Mouse (Mus musculus) right cerebral cortex, adult 18-20 months (tissue): ENCODE measurements around the gene Csrnp3.

Source experiments
- DNase-seq: peaks from one replicate; pipeline ENCODE4 v3.0.0; 2022; ENCODE audit warnings: mixed read lengths

The Csrnp3 gene

DNA sequence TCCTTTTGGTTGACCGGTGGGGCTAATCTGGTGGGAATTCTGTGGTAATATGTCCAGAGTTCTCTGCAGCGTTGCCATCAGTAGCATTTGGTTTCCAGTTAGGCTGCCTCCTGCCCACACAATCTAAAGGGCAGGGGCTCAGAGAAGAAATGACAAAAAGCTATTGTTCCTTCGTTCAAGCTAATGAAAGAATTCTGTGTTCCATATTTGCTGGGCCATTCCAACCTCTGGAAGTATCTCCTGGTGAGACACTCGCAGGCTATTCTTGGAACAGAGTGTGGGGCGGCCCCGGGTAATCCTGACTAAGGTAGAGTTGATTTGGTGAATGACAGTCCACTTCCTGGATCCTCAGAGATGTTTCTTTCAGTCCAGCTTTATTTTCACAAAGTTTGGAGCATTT lies 179.3 kb downstream of the Csrnp3 start:
- DNase-seq = no peak

DNA sequence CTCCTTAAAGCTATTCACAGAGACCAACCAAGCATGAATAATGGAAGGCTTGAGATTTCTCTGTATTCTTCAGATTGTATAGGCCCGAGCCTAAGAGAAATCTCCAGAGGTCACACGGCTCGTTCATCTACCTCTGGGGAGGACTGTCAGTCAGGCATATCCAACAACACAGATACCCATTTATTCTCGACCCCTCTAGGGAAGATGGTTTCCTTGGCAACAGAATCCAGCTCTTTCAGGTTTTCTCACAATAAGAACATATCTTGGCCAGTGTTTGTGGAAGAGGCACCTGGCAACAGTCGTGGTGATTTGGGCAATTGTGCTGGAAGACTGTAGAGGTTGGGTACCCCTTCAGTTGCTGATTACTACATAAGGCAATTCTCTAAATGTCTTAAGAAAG lies 183.2 kb downstream of the Csrnp3 start:
- DNase-seq = no peak

DNA sequence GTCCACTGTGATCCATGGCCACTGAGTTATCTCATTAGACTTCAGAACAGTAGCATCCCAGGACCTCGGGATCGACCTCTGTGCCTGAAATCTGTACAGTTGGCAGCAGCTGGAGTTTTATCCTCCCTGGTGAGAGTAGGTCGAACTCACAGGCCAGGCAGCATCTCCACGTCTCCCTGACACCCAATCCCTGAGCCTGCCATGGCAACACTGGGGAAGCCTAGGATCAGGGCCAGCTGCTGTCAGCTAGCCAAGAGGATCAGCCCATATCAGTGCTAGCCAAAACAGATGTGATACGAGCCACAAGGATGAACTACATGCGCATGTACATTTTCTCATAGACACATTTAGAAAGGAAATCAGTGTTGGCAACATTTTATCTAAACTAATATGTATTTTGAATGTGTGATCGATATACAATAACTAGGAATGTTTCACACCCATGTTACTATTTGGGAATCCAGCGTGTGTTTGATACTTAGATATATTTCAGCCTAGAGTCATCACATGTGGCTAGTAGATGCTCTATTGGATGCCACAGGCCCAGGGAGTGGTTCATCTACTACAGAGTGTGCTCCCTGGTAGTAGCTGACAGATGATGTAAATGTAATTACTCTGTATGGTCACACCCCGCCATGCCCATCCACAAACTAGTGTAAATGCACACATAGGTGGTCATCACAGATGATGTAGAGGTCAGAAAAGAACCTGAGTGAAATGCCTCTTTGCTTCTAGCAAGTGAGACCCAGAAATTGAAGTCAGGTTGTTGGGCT lies 189.5 kb downstream of the Csrnp3 start:
- DNase-seq = peak; percentile 44

DNA sequence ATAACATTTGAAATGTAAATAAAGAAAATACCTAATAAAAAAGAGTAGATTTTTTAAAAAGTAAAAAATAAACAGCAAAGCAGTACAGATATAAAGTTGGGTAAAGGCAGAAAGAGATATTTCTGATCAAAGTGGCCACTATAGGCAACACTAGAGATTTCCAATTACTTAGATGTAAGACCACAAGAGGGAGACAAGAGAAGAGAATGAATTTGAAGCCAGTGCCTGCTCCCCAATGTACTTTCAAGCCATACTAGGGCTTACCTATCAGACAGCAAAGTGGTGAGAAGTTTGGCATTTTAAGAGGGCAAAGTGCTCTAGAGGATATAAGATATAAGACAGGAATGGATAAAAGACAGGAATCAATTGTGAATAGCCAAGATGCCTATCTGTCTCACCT lies 195.0 kb downstream of the Csrnp3 start:
- no peak for DNase-seq

DNA sequence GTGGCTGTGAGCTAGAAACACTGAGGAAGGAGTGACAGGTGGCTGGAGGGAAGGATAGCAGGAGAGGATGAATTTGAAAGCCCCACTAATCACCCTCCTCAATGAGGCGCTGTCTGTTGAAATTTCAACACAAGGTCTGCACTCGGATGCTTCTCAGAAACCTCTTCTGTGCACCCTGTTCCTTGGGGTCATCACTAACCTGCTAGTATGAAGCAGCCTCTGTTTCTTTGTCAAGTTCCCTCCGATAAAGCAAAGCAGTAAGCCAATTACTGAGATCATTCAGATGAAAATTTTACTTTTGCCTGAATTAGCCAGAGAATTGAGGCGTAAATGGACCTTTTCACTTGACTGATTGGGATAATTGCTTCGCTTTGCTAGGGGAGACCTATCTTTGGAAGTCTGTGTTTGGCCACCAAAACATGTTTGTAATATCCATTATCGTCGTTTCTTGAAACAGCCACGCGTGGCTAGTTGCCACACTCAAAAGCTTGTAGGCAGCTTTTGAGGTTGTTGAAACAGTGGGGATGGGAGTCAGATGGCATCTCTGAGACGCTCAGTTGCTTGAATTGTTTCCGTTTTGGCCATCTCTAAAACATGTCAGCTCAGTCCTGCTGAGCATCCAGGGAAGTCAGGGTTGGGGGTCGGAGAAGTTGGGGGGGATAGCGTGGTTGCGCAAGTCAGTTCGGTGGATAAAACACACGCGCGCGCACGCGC lies 195.8 kb downstream of the Csrnp3 start:
- no peak for DNase-seq

DNA sequence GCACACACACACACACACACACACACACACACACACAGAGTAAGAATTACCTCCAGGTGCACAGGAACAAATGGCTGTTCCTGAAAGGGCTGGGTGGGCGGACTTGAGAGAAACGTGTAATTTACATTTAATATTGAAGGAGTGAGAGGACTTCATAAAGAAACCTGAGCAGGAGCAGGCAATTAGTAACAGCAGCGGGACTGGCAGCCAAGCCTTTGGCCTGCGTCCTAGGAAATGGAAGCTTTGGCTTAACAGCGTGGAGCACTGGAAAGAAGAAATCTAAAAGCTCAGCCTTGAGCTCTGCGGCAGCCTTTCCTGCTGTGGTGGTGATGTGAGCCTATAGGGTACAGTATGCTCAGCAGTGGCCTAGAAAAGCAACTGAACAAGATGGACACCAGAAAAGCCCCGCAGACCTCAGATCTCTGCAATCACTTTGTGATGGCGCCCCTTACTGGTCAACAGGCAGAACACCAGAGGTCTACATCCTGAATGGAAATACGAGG lies 196.4 kb downstream of the Csrnp3 start:
- peak; percentile 75 for DNase-seq

DNA sequence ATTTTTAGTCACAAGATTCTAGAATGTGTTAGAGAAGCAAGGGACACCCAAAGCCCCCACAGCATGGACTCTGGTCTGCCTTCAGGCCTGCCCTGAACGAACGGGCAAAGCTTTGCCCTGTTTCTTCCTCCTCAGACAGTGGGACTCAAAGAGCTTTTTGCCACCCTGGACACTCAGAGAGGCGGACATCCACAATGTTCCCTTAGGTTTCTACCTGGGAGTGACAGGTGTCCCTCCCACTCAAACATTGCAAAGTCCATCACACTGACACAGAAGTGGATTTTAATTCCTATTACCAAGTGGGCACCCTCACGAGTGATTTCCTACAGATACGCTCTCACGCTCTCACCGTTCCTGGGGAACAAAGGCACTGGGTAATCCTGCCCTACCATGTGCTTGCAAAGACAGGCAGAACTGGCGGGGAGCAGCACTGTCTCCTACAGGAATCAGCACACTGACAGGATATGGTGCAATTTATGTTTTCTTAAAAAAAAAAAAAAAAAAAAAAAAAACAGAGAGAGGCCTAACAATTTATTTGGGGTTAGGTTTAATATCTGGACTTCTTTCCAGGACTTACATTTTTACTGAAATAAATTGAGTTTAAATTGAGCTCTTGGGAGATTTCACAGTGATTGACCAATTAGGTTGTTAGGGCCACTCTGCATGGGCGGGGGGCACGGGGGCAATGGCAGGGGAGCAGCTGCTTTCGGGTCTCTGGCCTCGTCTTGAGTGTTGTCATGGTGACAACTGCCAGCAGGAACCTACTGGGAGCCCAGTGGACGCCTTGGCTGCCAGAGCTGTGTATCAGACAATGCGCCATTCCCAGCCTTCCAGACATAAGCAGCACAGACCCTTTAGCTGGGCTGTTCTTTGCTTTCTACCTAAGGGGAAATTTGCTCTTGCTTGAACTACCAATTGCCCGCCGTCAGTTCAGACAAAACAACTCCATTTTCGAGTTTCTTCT lies 198.2 kb downstream of the Csrnp3 start:
- no peak for DNase-seq

DNA sequence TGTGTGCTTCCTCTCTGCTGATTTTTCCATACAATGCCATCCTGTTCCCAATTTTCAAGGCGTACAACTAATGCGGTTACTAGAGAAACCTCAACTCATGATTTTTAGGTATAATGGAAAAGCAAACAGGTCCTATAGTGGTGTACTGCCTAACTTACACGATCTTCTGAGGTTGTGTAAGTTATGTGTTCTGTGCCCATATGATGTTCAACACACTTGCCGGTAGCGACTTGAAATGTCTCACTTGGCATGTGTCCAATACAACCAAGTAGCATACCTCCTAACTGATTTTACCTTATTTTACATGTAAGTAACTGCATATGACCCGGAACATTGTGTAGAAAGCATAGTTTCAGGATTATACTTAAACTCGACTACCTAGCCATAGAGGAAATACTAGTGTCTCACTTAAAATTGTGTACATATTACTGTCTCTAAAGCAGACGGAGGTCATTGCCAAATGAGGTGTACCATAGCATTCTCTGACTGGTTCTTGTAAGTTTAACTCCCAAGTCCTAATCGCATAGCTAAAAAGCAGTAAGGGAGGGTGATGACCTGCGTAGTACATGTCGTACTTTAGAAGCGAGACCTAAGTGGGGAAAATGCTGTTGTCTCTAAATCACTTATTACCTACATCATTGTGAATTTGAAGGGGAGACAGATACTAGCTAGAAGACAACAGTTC lies 199.0 kb downstream of the Csrnp3 start:
- no peak for DNase-seq

DNA sequence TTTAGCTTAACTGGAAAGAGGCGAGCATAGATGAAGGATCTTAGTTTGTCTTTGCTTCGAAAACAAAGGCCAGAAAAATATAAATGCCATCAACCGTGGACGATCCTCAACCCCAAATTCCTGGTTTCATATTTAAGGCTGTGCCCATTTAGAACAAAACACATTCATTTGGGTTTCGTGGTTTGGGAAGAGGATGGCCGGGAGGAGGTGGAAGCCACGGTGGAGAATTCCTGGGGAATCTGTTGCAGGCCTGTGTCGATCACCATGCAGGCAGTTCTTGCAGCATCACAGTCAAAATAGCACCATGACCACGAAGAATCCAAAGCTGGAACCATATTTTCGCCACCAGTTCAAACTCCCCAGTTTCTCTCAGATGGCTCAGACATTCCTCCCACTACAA lies 217.7 kb downstream of the Csrnp3 start:
- DNase-seq = no peak

DNA sequence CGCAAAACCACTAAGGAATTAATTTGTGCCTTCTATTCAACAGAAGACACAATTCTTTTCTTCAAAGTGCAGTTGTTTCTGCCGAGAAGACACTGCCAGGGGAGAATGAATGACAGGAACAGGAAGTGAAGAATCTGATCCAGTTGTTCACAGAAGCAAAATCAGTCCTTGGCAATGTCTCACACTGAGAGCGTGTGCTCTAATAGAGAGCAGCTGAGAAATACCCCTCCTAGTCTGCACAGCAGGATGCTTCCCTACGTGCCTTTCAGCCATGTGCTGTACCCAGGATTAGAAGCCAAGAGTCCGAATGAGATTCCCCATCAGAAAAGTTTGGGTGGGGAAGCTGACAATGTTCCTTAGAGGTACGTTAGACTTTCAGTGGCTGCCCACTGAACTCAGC lies 223.9 kb downstream of the Csrnp3 start:
- no peak for DNase-seq

DNA sequence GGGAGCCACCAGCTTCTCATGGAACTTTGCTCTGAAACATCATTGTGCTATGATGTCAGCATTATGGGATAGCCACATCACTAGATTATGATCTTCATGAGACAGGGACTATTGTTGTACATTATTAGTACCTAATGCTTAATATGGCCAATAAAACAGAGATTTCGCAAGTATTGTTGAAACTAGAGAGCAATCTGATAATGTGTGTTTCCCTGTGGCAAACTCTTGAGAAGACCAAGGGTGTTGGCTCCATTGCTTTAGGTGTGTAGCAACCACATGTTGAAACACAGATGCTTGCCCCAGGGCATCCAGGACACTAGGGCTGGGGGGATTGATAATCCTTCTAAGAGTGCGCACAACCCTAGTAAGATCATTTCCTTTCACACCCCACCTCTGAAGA lies 235.2 kb downstream of the Csrnp3 start:
- no peak for DNase-seq
